Mouse (Mus musculus) brain, embryonic 14.5 days (tissue): Measurements from ENCODE around the gene Lsp1.

Source experiments
- CTCF ChIP-seq: fragments of 200-500 bp; IDR thresholded peaks from 2 replicates; pipeline ENCODE4 v1.5.1; 2012; ENCODE audit warnings: inconsistent platforms, mild to moderate bottlenecking, moderate library complexity, borderline replicate concordance; ENCODE audit not compliant: insufficient read depth, insufficient read length; ENCODE audit errors: extremely low read depth
- POLR2A ChIP-seq: fragments of 200-500 bp; IDR thresholded peaks from 2 replicates; pipeline ENCODE4 v1.6.1; 2012; ENCODE audit warnings: mild to moderate bottlenecking, inconsistent platforms, borderline replicate concordance; ENCODE audit not compliant: poor library complexity, insufficient read depth, insufficient read length, severe bottlenecking; ENCODE audit errors: extremely low read depth

- TF ChIP-seq CTCF = no peak
- TF ChIP-seq POLR2A = no peak
Observed at GRCm38 (mm10) chr7:142445324-142445723, 15.3 kb upstream of the Lsp1 start.
